Mouse (Mus musculus) C2C12 (cell line): ENCODE measurements around the gene Sox5.

Source experiments
- CTCF ChIP-seq: IDR thresholded peaks from one replicate; pipeline ENCODE4 v1.5.1; 2011; ENCODE audit not compliant: control insufficient read depth, insufficient read depth, insufficient read length
- FOSL1 ChIP-seq: IDR thresholded peaks from one replicate; pipeline ENCODE4 v1.8.0; 2011; ENCODE audit warnings: mild to moderate bottlenecking, low read length; ENCODE audit not compliant: poor library complexity, insufficient read depth, severe bottlenecking
- MAX ChIP-seq: IDR thresholded peaks from one replicate; pipeline ENCODE4 v1.6.1; 2011; ENCODE audit warnings: mild to moderate bottlenecking, control low read depth
- MYOG ChIP-seq: IDR thresholded peaks from one replicate; pipeline ENCODE4 v1.6.1; 2011; ENCODE audit not compliant: control insufficient read depth, insufficient read length; ENCODE audit errors: extremely low read depth
- USF1 ChIP-seq: IDR thresholded peaks from one replicate; pipeline ENCODE4 v1.6.1; 2011; ENCODE audit warnings: low read depth, mild to moderate bottlenecking, control low read depth, moderate library complexity

GRCm38 (mm10) chr6:144687681-144688080 is 94.1 kb downstream of the Sox5 start:
- TF ChIP-seq CTCF (no peak), MYOG (no peak), USF1 (no peak), MAX (no peak), FOSL1 (no peak)
